Mouse (Mus musculus): ENCODE measurements around the gene Spc24. TPM values are rescaled to one million over a fixed set of nuclear protein-coding genes. Genes with fewer than 3 reads are reported as not detected.
A peak's percentile ranks its signal among the peaks of the same experiment; 100 is the strongest.

The Spc24 gene
- total RNA-seq, 2 experiments from 2014 or later, result 4.7 to 6.5 TPM

GRCm38 (mm10) chr9:21725224-21726121 lies 34.6 kb downstream of the Spc24 start:
- DNase-seq, result no peak
- intact Hi-C loops (cut with DNase I), result no loop called here

DNA sequence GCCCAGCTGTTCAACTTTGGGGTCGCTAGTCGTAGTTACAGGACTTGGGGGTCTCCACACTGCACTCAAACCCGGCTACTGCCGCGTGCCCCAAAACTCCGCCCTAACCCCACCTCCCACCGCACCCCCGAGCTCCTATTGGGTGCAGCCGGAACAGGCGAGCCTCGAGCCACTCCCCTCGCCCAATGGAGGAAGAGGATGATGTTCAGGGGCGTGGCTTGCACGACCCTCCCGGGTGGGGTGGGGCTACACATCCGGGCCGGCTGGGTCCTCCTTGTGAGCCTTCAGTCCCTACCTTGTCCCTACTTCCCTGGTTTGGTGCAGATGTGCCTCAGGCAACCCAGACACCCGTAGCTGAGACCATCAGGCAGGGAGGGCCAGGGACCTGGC lies 36.0 kb downstream of the Spc24 start:
- peak; percentile 84 to 89 for DNase-seq
- intact Hi-C loops (cut with DNase I), result no loop called here

DNA sequence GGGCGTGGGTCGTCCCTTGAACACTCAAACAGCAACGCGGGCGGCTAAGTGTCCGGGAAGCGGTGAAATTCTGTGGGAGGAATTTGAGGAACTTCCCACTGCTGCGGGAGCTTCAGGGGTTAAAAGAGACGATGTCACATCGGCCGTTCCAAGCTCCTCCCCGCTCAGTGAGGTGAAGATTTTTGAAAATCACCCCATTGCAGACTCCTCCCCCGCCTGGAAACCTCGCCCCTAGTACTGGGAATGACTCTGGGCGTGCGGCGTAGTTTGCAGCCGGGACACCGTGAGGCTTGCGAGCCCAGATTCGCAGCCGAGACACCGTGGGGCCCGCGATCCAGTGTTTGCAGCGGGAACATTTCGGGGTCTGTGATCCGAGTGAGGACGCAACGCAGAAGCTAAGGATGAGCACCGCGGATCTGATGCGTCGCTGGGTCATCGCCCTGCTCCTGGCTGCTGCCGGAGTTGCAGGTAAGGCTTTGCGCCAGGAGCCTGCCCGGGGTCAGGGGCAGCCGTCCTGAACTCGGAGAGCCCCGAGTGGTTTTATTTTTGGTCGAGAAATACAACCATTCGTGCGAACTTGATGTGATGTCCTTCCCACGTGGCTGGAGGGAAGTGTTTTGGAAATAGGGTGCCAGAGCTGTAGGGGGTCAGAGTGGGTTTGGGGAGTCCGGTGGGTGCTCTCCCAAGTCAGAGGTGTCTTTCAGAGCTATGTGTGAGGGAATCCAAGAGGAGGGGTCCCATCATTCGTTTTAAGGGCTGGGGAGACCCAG lies 36.5 kb downstream of the Spc24 start, which contains the start of gene Ldlr:
Gene Ldlr (plus strand): TSS at position 107 of the 770 bp plus-strand sequence.
- DNase-seq, result peak; percentile 75 to 85
- intact Hi-C loops (cut with DNase I), result no loop called here

- intact Hi-C loops (cut with DNase I), result no loop called here
- no peak for DNase-seq
Observed at GRCm38 (mm10) chr9:21721036-21721435, 39.1 kb downstream of the Spc24 start.

GRCm38 (mm10) chr9:21717015-21717414 lies 43.1 kb downstream of the Spc24 start:
- intact Hi-C loops (cut with DNase I), result no loop called here
- DNase-seq, result no peak

DNA sequence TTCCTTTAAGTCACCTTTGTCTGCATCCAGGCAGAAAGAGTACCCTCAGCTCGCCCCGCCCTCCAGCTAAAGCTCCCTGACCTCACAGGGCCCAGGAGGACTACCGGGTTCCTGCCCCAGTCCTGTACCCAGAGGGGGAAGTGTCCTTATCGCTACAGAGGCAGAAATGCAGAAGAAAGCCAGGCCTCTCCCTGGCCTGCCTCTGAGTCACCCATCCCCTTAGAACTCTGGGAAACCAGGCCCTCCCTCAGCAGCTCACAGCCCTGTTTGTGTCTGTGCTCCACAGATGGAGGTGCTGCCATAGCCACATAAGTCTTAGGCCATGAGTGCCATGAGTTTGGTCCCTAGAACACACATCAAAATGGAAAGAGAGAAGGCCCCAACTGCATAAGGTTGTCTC lies 44.8 kb downstream of the Spc24 start:
- peak; percentile 26 to 39 for DNase-seq

GRCm38 (mm10) chr9:21709340-21709739 lies 50.8 kb downstream of the Spc24 start:
- no peak for DNase-seq
- intact Hi-C loops (cut with DNase I), result loop anchor here (5.0 kb wide), 1 partner anchor 38 kb away; no protein-coding TSS in a partner anchor

More for the DNA sequence above, 44.8 kb downstream of the Spc24 start:
- intact Hi-C loops (cut with DNase I), result no loop called here

GRCm38 (mm10) chr9:21706586-21707265 lies 53.4 kb downstream of the Spc24 start:
- no peak for DNase-seq
- intact Hi-C loops (cut with DNase I), result loop anchor here (5.0 kb wide), 1 partner anchor 41 kb away; no protein-coding TSS in a partner anchor

DNA sequence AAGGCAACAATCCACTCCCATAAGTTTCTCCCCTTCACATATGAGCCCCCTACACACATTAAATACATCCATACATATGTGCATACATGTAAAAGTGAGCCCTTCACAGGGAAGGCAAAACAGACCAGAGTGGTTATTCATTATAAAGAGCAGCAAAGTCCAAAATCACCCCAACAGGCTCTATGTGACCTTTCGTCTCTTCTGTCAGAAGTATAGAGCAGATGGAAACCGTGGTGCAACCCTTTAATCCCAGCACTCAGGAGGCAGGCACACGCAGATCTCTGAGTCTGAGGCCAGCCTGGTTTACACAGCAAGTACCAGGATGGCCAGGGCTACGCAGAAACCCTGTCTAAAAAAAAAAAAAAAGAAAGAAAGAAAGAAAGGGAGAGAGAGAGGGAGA lies 54.0 kb downstream of the Spc24 start:
- no peak for DNase-seq

More for the DNA sequence above, 54.0 kb downstream of the Spc24 start:
- intact Hi-C loops (cut with DNase I), result loop anchor here (5.0 kb wide), 1 partner anchor 41 kb away; no protein-coding TSS in a partner anchor

Small RNAs within 50 kb of the gene (microRNA-seq; reads per million reads assigned to microRNA genes)
- gene Mir7083, result 7.7 to 22.6 reads per million in 2 experiments

Other genes starting within 250 kb of the Spc24 start
- gene AB124611, start 234.1 kb downstream of the Spc24 start, total RNA-seq (2021), result 1 to 10 TPM; 2.1 TPM
- 10 to 100 TPM; 50.3 to 54.2 TPM for gene Carm1, start 213.4 kb downstream of the Spc24 start, total RNA-seq (2021)
- 10 to 100 TPM; 49.4 to 50.7 TPM for gene Timm29, start 167.6 kb downstream of the Spc24 start, total RNA-seq (2021)
- 1 to 10 TPM; 6.6 to 7.0 TPM for gene Yipf2, start 167.5 kb downstream of the Spc24 start, total RNA-seq (2021)
- gene Smarca4, start 144.1 kb downstream of the Spc24 start, total RNA-seq (2021), result 10 to 100 TPM; 46.5 to 51.6 TPM
- gene Ldlr, start 36.8 kb downstream of the Spc24 start, total RNA-seq (2021), result 1 to 10 TPM; 3.4 to 3.8 TPM
- gene Kank2, start 38.4 kb upstream of the Spc24 start, total RNA-seq (2021), result 10 to 100 TPM; 52.6 to 53.3 TPM
- gene Angptl8, start 75.2 kb upstream of the Spc24 start, total RNA-seq (2021), result not detected
- gene Dock6, start 92.3 kb upstream of the Spc24 start, total RNA-seq (2021), result 10 to 100 TPM; 46.1 to 57.3 TPM
- gene Rab3d, start 157.9 kb upstream of the Spc24 start, total RNA-seq (2021), result 1 to 10 TPM; 8.2 to 9.7 TPM
- gene Ccdc159, start 167.2 kb upstream of the Spc24 start, total RNA-seq (2021), result 1 to 10 TPM; 1.1 to 1.6 TPM
- 10 to 100 TPM; 22.7 to 27.6 TPM for gene Tmem205, start 167.3 kb upstream of the Spc24 start, total RNA-seq (2021)
- 1 to 10 TPM; 1.8 to 2.0 TPM for gene Plppr2, start 176.7 kb upstream of the Spc24 start, total RNA-seq (2021)
- 1 to 10 TPM; 6.1 to 7.0 TPM for gene Swsap1, start 195.5 kb upstream of the Spc24 start, total RNA-seq (2021)
- gene Epor, start 203.2 kb upstream of the Spc24 start, total RNA-seq (2021), result 1 to 10 TPM; 1.6 to 2.5 TPM
- 1 to 10 TPM; 1.0 to 1.3 TPM for gene Rgl3, start 229.1 kb upstream of the Spc24 start, total RNA-seq (2021)
- gene Ccdc151, start 242.3 kb upstream of the Spc24 start, total RNA-seq (2021), result under 1 TPM in 1 of 2 experiments, not detected in 1; 0.17 TPM
- 10 to 100 TPM; 66.5 to 66.7 TPM for gene Prkcsh, start 242.5 kb upstream of the Spc24 start, total RNA-seq (2021)

All from heart, postnatal 14 days (tissue).